In the genomic region with DNA sequence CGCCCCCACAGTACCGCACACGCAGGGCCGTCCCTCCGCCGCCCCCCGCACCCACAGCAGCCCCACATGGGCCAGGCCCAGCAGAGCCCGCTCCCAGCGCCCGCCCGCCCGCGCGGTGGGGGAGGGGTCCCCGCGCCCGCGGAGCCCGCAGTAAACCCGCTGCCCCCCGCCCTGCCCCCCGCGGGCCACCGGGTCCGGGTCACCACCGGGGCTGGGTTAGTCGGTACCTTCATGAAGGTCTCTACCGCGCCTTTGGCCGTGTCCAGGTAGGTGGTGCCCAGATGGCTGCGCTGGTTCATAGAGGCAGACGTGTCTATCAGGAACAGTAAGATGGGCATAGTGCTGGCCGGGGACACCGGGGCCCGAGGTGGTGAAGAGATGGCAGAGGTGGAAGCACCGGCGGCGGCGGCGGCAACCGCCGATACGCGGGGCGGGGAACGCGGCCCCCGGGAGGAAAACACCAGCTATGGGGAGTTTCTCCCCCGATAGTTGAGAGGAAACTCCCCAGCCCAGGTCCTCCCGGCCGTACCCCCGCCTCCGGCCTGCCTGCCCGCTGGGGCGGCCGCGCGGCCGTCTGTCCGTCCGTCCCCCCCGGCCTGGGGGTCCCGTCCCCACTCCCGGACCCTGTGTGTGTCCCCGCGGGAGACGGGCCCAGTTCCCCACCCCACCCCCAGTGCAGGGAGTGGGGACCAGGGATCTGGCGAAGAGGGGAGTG, we compare ENCODE assay signal across 8 mouse cellular contexts. TPM values are rescaled to one million over a fixed set of nuclear protein-coding genes. Genes with fewer than 3 reads are reported as not detected.
DNase-seq lines count a peak whose midpoint lies in the region; ATAC-seq and TF ChIP-seq lines count a peak whose summit lies in the region.

No protein-coding gene starts in this region.

- peak; percentile 55; the same call in 1 of the 2 replicates for TF ChIP-seq POLR2A in embryonic fibroblast, embryonic 13.5 days (IDR thresholded peaks at IDR 0.05; ENCODE audit: low read depth, low read length)

- no peak for ATAC-seq in megakaryocyte, adult 5-6 weeks (ENCODE audit: poor library complexity, severe bottlenecking)
- peak; percentile 19; the same call in 1 of the 2 replicates for ATAC-seq in limb, embryonic 15.5 days (ENCODE audit: insufficient number of reproducible peaks, low FRiP score, low TSS enrichment, low read depth)
- ATAC-seq in midbrain, postnatal 0 days (ENCODE audit: low FRiP score) = peak; percentile 35; the same call in 1 of the 2 replicates
- ATAC-seq in stomach, postnatal 0 days (ENCODE audit: low FRiP score, low TSS enrichment) = peak; percentile 26

- H3K36me3 ChIP-seq in megakaryocyte, embryonic 14.5 days (replicated peaks; ENCODE audit: low read length) = peaks cover 28% of the 10 kb centered on the region
- H3K36me3 ChIP-seq in limb, embryonic 15.5 days = no peaks in the 10 kb centered on the region
- no peaks in the 10 kb centered on the region for H3K36me3 ChIP-seq in midbrain, postnatal 0 days (ENCODE audit: insufficient read depth, low read length)
- no peaks in the 10 kb centered on the region for H3K36me3 ChIP-seq in stomach, postnatal 0 days (ENCODE audit: control insufficient read depth, insufficient read depth, low read length)

- no peak for TF ChIP-seq EP300 in stomach, postnatal 0 days (optimal IDR thresholded peaks at IDR 0.05)

- H3K4me1 ChIP-seq in megakaryocyte, embryonic 14.5 days = peaks cover 44% of the 10 kb centered on the region
- H3K4me1 ChIP-seq in embryonic fibroblast, embryonic 13.5 days (ENCODE audit: control insufficient read depth, insufficient read depth, low read length) = no peaks in the 10 kb centered on the region
- peaks cover 3% of the 10 kb centered on the region; the same call in 1 of the 2 replicates for H3K4me1 ChIP-seq in limb, embryonic 15.5 days
- H3K4me1 ChIP-seq in midbrain, postnatal 0 days (ENCODE audit: insufficient read depth, low read length) = peaks cover 6% of the 10 kb centered on the region
- H3K4me1 ChIP-seq in stomach, postnatal 0 days (replicated peaks; ENCODE audit: control insufficient read depth, insufficient read depth) = no peaks in the 10 kb centered on the region

- no peaks in the 10 kb centered on the region for H3K9me3 ChIP-seq in megakaryocyte, embryonic 14.5 days
- no peaks in the 10 kb centered on the region for H3K9me3 ChIP-seq in limb, embryonic 15.5 days
- no peaks in the 10 kb centered on the region for H3K9me3 ChIP-seq in midbrain, postnatal 0 days (ENCODE audit: low read length)
- no peaks in the 10 kb centered on the region for H3K9me3 ChIP-seq in stomach, postnatal 0 days (ENCODE audit: control insufficient read depth, low read length)

- peak overlapping the region; percentile 98 for H3K9ac ChIP-seq in limb, embryonic 15.5 days
- H3K9ac ChIP-seq in midbrain, postnatal 0 days (replicated peaks; ENCODE audit: low read length, poor library complexity, severe bottlenecking) = peak overlapping the region; percentile 94
- peak overlapping the region; percentile 100 for H3K9ac ChIP-seq in stomach, postnatal 0 days (ENCODE audit: low read length)

- H3K4me3 ChIP-seq in megakaryocyte, embryonic 14.5 days (replicated peaks) = peak overlapping the region; percentile 99
- peak overlapping the region; percentile 79 for H3K4me3 ChIP-seq in embryonic fibroblast, embryonic 13.5 days (ENCODE audit: insufficient read depth, low read length)
- H3K4me3 ChIP-seq in limb, embryonic 15.5 days = peak overlapping the region; percentile 96
- H3K4me3 ChIP-seq in midbrain, postnatal 0 days (ENCODE audit: low read depth, low read length) = peak overlapping the region; percentile 79
- H3K4me3 ChIP-seq in stomach, postnatal 0 days (ENCODE audit: low read depth, low read length) = peak overlapping the region; percentile 99

- TF ChIP-seq CTCF in embryonic fibroblast, embryonic 13.5 days (IDR thresholded peaks at IDR 0.05; ENCODE audit: borderline replicate concordance, insufficient read depth, low read length) = no peak
- TF ChIP-seq CTCF in midbrain, postnatal 0 days (IDR thresholded peaks at IDR 0.05) = no peak
- TF ChIP-seq CTCF in stomach, postnatal 0 days (IDR thresholded peaks at IDR 0.05; ENCODE audit: low read depth) = no peak

- no peaks in the 10 kb centered on the region for H3K27me3 ChIP-seq in megakaryocyte, embryonic 14.5 days (replicated peaks)
- H3K27me3 ChIP-seq in limb, embryonic 15.5 days = no peaks in the 10 kb centered on the region
- H3K27me3 ChIP-seq in midbrain, postnatal 0 days (ENCODE audit: insufficient read depth, low read length) = no peaks in the 10 kb centered on the region
- no peaks in the 10 kb centered on the region for H3K27me3 ChIP-seq in stomach, postnatal 0 days (ENCODE audit: control insufficient read depth, insufficient read depth, low read length)

- H3K4me2 ChIP-seq in limb, embryonic 15.5 days = peak overlapping the region; percentile 53
- peak overlapping the region; percentile 85 for H3K4me2 ChIP-seq in midbrain, postnatal 0 days (ENCODE audit: low read depth, low read length, poor library complexity, severe bottlenecking)
- peak overlapping the region; percentile 88 for H3K4me2 ChIP-seq in stomach, postnatal 0 days (replicated peaks; ENCODE audit: low read depth)

- peak overlapping the region; percentile 68 for H3K27ac ChIP-seq in embryonic fibroblast, embryonic 13.5 days (ENCODE audit: insufficient read depth, low read length)
- H3K27ac ChIP-seq in limb, embryonic 15.5 days = peak overlapping the region; percentile 99
- peak overlapping the region; percentile 87 for H3K27ac ChIP-seq in midbrain, postnatal 0 days (ENCODE audit: low read depth, low read length)
- H3K27ac ChIP-seq in stomach, postnatal 0 days (replicated peaks) = peak overlapping the region; percentile 100

- peak; percentile 57 to 75 for DNase-seq in heart, adult 9 months (ENCODE audit: low spot score in 2 of 2)
- peak; percentile 71 for DNase-seq in kidney, adult 9 months
- peak; percentile 47 for DNase-seq in midbrain, postnatal 0 days (ENCODE audit: low spot score)
- DNase-seq in stomach, postnatal 0 days (ENCODE audit: low spot score) = peak; percentile 63

- 0% methylated on average over 37 of the region's 68 CpGs for WGBS in limb, embryonic 15.5 days
- WGBS in midbrain, postnatal 0 days = under 1% methylated on average over 56 of the region's 68 CpGs
- WGBS in stomach, postnatal 0 days = under 1% methylated on average over 33 of the region's 68 CpGs

RNA-seq across cellular contexts. Expression of a gene that starts 0.5 kb away (rescaled TPM):
- polyA plus RNA-seq in megakaryocyte, embryonic 14.5 days (2012; ENCODE audit: insufficient read depth, low replicate concordance) = 3.7 and 19.1 TPM in 2 replicates
- total RNA-seq in megakaryocyte, adult 5-6 weeks (2015) = 37.5 and 53.5 TPM in 2 replicates
- 44.8 and 52.9 TPM in 2 replicates for total RNA-seq in megakaryocyte, adult 5-6 weeks (2017)
- polyA plus RNA-seq in embryonic fibroblast, embryonic 13.5 days (2011; ENCODE audit: insufficient read length, low read depth, missing spikeins) = 37.9 and 39.1 TPM in 2 replicates
- polyA plus RNA-seq in limb, embryonic 15.5 days (2015; fragmentation: Nextera tagmentation; extraction: Ambion mirVana) = 17.8 and 24.2 TPM in 2 replicates
- total RNA-seq in midbrain, postnatal 0 days (2014; rRNA removed) = 19.1 and 44.9 TPM in 2 replicates
- 6.1 and 9.5 TPM in 2 replicates for polyA plus RNA-seq in midbrain, postnatal 0 days (2015; fragmentation: Nextera tagmentation; extraction: Ambion mirVana)
- 6.7 and 10.3 TPM in 2 replicates for polyA plus RNA-seq in stomach, postnatal 0 days (2015; fragmentation: Nextera tagmentation; extraction: Ambion mirVana)
